Mouse (Mus musculus) olfactory bulb, adult 2 months (tissue): ENCODE results near the gene Poll. TPM values are rescaled to one million over a fixed set of nuclear protein-coding genes. Genes with fewer than 3 reads are reported as not detected.

Experiments used
- H3K27ac ChIP-seq: fragments of 200-500 bp; 2 replicates; pipeline ENCODE4 v1.5.1; 2012; ENCODE audit warnings: low read depth, low read length; ENCODE audit not compliant: insufficient read depth
- H3K4me1 ChIP-seq: fragments of 200-500 bp; 2 replicates; pipeline ENCODE4 v1.6.1; 2012; ENCODE audit warnings: low read length; ENCODE audit not compliant: control insufficient read depth, insufficient read depth
- H3K4me3 ChIP-seq: fragments of 200-500 bp; 2 replicates; pipeline ENCODE4 v1.5.1; 2012; ENCODE audit warnings: mild to moderate bottlenecking, low read depth, low read length, moderate library complexity; ENCODE audit not compliant: insufficient read depth
- CTCF ChIP-seq: fragments of 200-500 bp; IDR thresholded peaks from 2 replicates; pipeline ENCODE4 v1.5.1; 2012; ENCODE audit warnings: low read depth, mild to moderate bottlenecking, low read length, moderate library complexity; ENCODE audit not compliant: insufficient read depth
- POLR2A ChIP-seq: fragments of 200-500 bp; IDR thresholded peaks from 2 replicates; pipeline ENCODE4 v1.6.1; 2012; ENCODE audit warnings: mild to moderate bottlenecking, low read depth, low read length, moderate library complexity; ENCODE audit not compliant: insufficient read depth
- WGBS: fragments of 180-500 bp; shearing (Covaris S2); methylation state at CpG from one replicate; pipeline ENCODE4 v1.1.7; 2018; 5-methylcytosine and 5-hydroxymethylcytosine counted together
- polyA plus RNA-seq: library from polyadenylated mRNA; stranded (reverse); fragments of >200 nt; gene quantifications from 2 replicates; pipeline ENCODE4 v1.2.4, GENCODE M21; 2012; ENCODE audit warnings: low replicate concordance; ENCODE audit not compliant: missing spikeins, insufficient read depth, insufficient read length

Gene Poll
- not detected in 2 replicates for polyA plus RNA-seq

GRCm38 (mm10) chr19:45560153-45560890 lies at the start of gene Poll, which contains the start of gene Gm17018:
Gene Poll, minus strand, starts transcription at chr19:45560531.
Gene Gm17018, plus strand, starts transcription at chr19:45560615.
- H3K27ac ChIP-seq, result no peak within 1 kb of the TSS
- no peak for TF ChIP-seq CTCF
- TF ChIP-seq POLR2A, result 0 out of 2 replicates have a peak, but pooled peaks have one; percentile 31
- under 1% methylated on average over 35 of the region's 35 CpGs for WGBS
- H3K4me1 ChIP-seq, result 0 out of 2 replicates have a peak, but pooled peaks cover 8% of the 10 kb centered on the region
- H3K4me3 ChIP-seq, result peak within 1 kb of the TSS; percentile 93

DNA sequence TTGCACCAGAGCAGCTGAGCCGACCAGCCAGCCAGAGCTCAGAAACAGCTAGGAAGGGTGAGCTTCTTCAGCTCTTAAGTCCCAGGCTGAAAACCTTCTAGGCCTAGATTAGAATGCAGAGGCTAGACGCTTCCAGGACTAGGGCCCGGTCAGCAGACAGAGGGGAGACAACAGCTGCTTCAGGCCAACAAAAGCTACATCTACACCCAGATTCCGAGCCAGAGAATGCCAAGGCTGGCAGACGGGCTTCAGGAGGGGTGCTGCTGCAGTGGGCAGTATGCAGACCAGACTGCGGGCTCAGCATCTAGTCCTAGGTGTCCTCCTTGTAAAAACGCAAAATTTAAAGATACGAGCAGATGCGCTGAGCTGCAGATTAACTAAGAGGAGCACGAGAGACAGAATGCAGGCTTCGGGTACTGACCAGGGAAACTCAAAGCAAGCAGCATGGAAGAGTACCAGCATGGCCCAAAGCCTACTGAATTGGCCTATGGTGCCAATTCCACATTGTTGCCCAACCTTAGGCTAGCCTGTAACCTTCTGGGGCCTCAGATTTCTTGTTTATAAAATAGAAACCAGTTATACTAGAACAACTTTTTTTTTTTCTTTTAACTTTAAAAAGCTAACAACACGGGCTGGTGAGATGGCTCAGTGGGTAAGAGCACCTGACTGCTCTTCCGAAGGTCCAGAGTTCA lies 48.5 kb upstream of the Poll start:
- TF ChIP-seq CTCF, result no peak
- TF ChIP-seq POLR2A, result no peak
- 86% methylated on average over 13 of the region's 13 CpGs for WGBS
- Histone ChIP-seq H3K4me3 (no peak overlapping the region), H3K27ac (no peak overlapping the region), H3K4me1 (peaks cover 8% of the 10 kb centered on the region)

- Histone ChIP-seq H3K4me1 (peaks cover 8% of the 10 kb centered on the region), H3K27ac (no peak overlapping the region), H3K4me3 (no peak overlapping the region)
- TF ChIP-seq POLR2A (no peak), CTCF (no peak)
- 46% methylated on average over 7 of the region's 7 CpGs for WGBS
Measured at GRCm38 (mm10) chr19:45607479-45607878, 47.1 kb upstream of the Poll start.

DNA sequence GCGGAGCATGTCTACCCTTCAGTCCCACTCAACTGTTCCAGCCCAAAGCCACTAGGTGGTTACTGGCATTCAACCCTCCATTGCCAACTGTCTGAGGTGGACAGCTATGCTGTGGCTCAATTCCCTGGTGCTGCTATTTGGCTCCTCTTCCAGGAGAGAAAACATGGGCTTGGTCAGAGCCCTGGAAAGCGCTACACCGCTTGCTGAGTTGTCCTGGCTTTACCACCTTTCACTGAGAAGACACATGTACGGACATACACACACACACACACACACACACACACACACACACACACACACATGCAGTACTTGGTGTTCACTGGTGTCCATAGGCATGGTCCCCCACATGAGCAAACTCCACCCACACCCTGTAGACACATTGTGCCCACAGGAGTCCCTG lies 46.4 kb upstream of the Poll start:
- WGBS, result 95% methylated on average over 4 of the region's 4 CpGs
- Histone ChIP-seq H3K4me1 (peaks cover 8% of the 10 kb centered on the region), H3K4me3 (no peak overlapping the region), H3K27ac (no peak overlapping the region)
- TF ChIP-seq CTCF (no peak), POLR2A (no peak)

- 97% methylated on average over 5 of the region's 5 CpGs for WGBS
- TF ChIP-seq POLR2A (no peak), CTCF (no peak)
- no peak overlapping the region for H3K27ac ChIP-seq
- peaks cover 6% of the 10 kb centered on the region for H3K4me1 ChIP-seq
- no peak overlapping the region for H3K4me3 ChIP-seq
Measured at GRCm38 (mm10) chr19:45602606-45603005, 42.3 kb upstream of the Poll start.

GRCm38 (mm10) chr19:45597106-45597505 lies 36.8 kb upstream of the Poll start:
- WGBS, result 84% methylated on average over 4 of the region's 4 CpGs
- Histone ChIP-seq H3K27ac (no peak overlapping the region), H3K4me1 (no peaks in the 10 kb centered on the region; the same call in 1 of the 2 replicates), H3K4me3 (no peak overlapping the region)
- TF ChIP-seq CTCF (no peak), POLR2A (no peak)

GRCm38 (mm10) chr19:45596434-45596833 lies 36.1 kb upstream of the Poll start:
- H3K4me3 ChIP-seq, result no peak overlapping the region
- TF ChIP-seq POLR2A, result no peak
- TF ChIP-seq CTCF, result no peak
- peaks cover 2% of the 10 kb centered on the region; the same call in 1 of the 2 replicates for H3K4me1 ChIP-seq
- H3K27ac ChIP-seq, result no peak overlapping the region
- 83% methylated on average over 6 of the region's 6 CpGs for WGBS

DNA sequence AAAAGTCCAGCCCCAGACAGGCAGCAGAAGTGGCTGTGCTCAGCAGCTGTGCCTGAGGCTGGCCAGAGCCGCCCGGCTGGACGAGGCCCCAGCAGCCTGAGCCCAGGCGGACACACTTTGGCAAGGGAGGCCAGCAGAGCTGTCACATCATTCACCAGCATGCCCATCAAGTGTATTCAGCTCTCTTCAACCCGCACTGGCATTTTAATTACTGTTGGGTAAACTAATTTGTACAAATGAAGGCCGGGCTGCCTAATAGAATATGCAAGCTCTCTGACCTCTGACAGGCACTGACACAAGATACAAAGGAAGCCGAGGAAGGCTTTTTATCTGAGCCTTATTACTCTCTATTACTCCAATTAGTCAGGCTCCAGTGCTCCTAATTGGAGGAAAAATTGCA lies 35.7 kb upstream of the Poll start:
- H3K27ac ChIP-seq, result no peak overlapping the region
- TF ChIP-seq POLR2A (no peak), CTCF (no peak)
- 54% methylated on average over 7 of the region's 7 CpGs for WGBS

DNA sequence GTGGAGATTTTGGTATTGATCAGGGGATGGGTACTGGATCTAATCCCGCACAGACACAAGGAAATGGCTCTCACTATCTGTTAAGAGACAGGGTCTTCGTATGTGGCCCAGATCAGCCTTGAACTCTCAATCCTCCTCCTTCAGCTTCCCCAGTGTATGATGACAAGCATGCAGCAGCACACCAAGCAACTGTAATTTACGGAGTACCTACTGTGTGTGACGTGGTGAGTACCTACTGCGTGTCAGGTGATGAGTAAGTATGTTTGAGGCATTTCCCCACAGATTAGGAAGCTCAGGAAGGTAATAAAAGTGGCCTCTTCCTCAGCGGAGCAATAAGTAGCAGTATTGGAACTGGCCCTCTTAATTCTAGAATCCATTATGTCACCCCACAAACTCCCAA lies 35.1 kb upstream of the Poll start:
- H3K4me1 ChIP-seq, result peaks cover 3% of the 10 kb centered on the region; the same call in 1 of the 2 replicates
- 87% methylated on average over 6 of the region's 6 CpGs for WGBS
- TF ChIP-seq CTCF, result no peak
- no peak for TF ChIP-seq POLR2A
- no peak overlapping the region for H3K4me3 ChIP-seq
- no peak overlapping the region for H3K27ac ChIP-seq

More for the DNA sequence above, 35.7 kb upstream of the Poll start:
- Histone ChIP-seq H3K4me3 (no peak overlapping the region), H3K4me1 (peaks cover 3% of the 10 kb centered on the region; the same call in 1 of the 2 replicates)
